Mouse (Mus musculus) cerebellum, adult 8-10 months (tissue): ENCODE data around the gene Nos1.
"Not testable (repeated sequence)": the region's sequence is repeated elsewhere in the genome, so short reads cannot be mapped to it uniquely, and the experiment has no call there.

Experiments
- DNase-seq: peaks from one replicate; pipeline ENCODE4 v3.0.0; 2022

Nos1 gene

DNA sequence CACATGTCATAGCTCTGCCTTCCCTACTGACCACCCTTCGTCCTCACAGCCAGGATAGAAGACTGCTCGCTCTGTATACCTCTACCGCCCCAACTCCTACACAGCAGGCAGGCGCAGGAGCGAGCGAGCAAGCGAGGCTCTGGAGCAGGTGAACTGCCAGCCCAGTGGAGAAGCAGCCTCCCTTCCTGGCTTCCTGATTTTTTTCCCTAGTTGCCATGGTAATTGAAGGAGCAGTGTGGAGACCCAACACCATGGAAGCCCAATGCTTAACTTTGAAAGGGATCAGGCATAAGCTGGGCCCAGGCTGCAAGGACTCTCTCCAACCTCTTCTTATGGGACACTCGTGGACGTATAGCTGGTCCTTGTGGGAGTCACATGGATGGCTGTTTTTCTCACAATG is 59.4 kb downstream of the Nos1 start:
- DNase-seq: no peak

GRCm38 (mm10) chr5:117840988-117841387 is 60.2 kb downstream of the Nos1 start:
- no peak for DNase-seq

DNA sequence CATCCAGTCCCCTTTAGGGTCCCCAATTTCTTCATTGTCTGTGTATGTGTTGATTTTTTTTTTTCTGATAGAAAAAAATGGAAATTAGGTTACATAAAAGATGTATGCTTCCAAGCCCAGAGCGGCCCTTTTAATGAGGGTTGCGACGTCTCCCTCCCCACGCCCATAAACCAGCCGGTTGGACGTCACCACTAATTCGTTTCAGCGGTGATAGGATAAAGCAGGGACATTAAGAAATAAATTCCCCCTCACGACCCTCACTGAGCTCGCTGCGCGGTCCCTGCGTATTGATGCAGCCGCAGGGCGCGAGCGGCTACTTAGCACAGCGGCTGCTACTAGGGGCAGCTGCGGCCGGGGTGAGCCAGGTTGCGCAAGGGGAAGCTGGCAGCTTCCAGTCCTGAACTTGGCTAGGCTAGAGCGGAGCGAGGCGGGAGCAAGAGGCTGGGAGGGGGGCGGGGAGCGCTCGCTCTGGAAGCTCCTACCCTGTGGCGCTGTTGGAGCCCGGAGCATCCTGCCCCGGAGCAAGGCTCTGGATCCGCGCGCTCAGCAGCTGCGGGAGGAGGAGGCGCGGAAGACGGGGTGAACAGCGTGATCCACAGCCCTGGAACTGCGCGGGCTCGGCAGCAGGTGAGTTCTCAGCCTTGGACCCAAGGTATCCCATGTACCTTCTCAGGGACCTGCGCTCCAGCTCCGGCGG is 61.0 kb downstream of the Nos1 start:
- peak; percentile 69 for DNase-seq

DNA sequence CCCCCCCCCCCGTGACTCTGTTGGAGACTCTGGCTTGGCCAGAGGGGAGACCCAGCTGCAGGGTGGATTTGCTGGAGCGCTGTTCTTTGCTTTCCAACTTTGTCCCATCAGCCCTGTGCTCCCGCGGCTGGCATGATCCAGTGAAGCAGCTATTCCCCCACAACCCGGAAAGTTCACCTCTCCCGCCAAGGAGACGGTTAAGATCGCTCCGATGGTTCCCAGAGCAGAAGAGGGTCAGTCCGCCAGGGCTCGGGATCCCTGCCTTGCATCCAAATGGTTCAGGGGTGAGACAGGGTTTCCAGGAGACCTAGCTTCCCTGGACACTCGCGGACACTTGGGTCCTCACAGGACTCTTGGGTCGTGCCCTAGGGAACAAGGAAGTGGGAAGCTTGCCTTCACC is 61.9 kb downstream of the Nos1 start:
- DNase-seq: no peak

DNA sequence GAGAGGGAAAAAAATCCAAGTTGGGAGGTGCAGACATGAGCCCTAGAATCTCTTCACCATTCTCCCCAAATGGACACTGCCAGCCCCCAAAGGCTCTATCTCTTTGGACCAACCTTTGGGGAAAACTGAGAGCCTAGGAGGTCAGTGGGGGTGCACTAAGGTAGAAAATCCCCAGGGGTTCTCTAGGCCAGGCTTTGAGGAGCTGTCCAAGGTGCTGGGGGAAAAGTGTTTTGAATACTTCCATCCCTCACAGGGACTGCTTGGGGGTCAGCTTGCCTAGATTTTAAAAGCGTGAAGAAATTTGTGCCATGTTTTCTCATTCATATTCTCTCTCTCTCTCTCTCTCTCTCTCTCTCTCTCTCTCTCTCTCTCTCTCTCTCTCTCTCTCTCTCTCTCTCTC is 63.8 kb downstream of the Nos1 start:
- DNase-seq: no peak

DNA sequence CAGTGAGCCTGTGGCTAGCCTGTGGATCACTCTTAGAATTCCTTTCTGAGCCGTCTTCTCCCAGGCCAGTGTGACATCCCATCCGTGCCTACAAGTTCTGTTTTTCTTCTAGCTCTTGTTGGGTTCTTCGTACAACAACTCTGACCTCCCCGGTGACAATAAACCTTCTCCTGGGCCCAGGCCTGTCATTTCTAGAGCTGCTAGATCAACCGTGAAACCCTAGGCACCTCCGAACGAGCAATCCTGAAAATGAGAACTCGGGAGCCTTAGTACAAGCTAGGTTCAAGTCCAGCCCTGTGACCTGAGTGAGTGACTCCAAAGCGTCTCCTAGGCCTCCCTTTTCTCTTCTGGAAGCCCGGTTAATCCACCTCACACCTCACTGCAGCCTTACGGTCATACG is 69.6 kb downstream of the Nos1 start:
- DNase-seq: no peak

DNA sequence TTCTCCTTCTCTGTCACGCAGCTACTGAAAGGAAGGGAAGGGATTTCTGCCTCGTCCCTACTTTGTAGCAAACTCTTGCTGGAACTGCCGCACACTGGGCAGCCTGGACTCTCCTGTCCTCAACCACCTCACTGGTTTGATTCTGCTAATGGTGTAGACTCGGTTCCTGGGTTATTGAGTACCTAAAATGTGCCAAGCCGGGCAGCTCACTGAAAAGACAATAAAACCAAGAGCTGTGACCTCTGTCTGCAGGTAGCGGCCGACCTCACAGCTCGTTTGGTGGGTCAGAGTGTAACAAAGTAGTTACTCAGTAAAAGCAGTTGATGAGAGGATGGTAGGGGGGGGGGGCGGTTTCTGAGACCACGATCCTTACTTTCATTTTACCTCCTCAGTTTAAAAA is 72.9 kb downstream of the Nos1 start:
- no peak for DNase-seq

- DNase-seq: peak; percentile 74
Measured at GRCm38 (mm10) chr5:117864588-117865300, 83.9 kb downstream of the Nos1 start.

- DNase-seq: no peak
Measured at GRCm38 (mm10) chr5:117865876-117866275, 85.0 kb downstream of the Nos1 start.

DNA sequence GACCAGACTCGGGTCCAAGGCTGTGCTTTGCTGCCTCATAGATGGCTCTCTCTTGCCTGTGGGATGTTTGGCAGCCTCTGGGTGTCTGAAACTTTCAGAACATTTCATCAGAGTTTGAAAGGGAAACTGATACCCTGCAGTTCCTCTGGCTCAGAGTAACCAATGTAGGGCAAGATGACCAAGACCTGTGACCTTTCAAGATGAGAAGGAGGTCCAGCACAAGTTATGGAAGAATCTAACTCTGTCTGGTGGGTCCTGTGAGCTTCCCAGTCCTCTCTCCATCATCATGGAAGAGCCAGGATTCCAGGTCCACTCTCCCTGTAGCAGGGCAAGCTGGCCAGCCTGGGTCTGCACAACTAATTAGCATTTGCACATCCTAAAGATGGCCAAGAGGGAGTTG is 90.8 kb downstream of the Nos1 start:
- no peak for DNase-seq

- DNase-seq: peak; percentile 77
Measured at GRCm38 (mm10) chr5:117873807-117874206, 93.0 kb downstream of the Nos1 start.

GRCm38 (mm10) chr5:117874236-117874635 is 93.4 kb downstream of the Nos1 start:
- DNase-seq: no peak

DNA sequence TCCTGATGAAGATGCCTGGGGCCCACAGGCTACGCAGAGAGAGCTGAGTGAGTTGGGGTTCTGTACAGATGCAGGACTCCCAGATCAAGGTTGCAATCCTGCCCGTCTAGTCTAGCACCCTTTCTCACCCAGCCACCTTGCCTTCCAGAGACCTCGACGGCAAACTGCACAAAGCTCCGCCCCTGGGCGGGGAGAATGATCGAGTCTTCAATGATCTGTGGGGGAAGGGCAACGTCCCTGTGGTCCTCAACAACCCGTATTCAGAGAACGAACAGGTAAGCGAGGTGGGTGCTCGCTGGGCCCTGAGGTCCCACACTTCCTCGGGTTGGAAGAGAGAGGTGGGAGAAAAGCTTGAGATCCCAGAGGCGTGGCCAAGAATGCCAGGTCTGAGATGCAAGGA is 98.3 kb downstream of the Nos1 start:
- DNase-seq: no peak

- DNase-seq: peak; percentile 67
Measured at GRCm38 (mm10) chr5:117880916-117881555, 100.2 kb downstream of the Nos1 start.

GRCm38 (mm10) chr5:117882411-117882810 is 101.6 kb downstream of the Nos1 start:
- DNase-seq: not testable (repeated sequence)

- DNase-seq: no peak
Measured at GRCm38 (mm10) chr5:117884991-117885390, 104.2 kb downstream of the Nos1 start.

DNA sequence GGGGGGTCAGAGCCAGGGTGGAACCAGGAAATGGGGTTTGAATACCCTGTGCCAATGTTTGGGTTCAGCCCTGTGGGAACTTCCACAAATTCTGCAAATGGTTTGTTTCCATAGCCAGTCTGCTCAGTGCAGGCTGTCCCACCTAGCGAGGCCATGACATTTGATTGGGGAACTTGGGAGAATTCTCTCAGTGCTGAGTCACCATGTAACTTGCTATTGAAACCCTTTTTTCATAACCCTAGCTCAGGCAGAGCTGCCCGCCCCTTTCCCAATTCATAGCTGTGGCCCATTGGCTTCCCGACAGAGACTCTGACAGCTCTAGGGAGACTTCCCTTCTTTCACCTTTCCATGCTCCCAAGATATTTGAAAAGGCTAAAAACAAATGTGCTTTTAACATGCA is 107.3 kb downstream of the Nos1 start:
- no peak for DNase-seq

DNA sequence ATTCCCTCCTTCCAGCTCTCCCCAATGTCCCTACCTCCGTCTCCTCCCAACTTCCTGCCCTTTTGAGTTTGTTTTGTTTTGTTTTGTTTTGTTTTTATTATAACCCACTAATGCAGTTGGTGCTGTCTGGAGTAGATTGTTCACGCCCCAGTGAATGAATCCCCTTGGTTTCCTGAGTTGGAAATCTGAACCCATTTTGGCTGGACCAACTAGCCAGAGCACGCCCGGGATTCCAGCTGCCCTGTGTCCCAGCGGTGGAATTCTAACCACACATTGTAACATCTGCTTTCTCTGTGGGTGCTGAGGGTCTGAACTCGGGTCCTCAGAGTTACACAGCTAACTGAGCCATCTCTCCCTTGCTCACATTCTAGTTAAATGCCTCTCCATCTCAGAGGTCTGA is 108.1 kb downstream of the Nos1 start:
- no peak for DNase-seq

GRCm38 (mm10) chr5:117889571-117889970 is 108.7 kb downstream of the Nos1 start:
- DNase-seq: peak; percentile 95

- DNase-seq: no peak
Measured at GRCm38 (mm10) chr5:117890871-117891270, 110.0 kb downstream of the Nos1 start.

GRCm38 (mm10) chr5:117891545-117891944 is 110.7 kb downstream of the Nos1 start:
- no peak for DNase-seq

GRCm38 (mm10) chr5:117894050-117894449 is 113.2 kb downstream of the Nos1 start:
- DNase-seq: no peak

DNA sequence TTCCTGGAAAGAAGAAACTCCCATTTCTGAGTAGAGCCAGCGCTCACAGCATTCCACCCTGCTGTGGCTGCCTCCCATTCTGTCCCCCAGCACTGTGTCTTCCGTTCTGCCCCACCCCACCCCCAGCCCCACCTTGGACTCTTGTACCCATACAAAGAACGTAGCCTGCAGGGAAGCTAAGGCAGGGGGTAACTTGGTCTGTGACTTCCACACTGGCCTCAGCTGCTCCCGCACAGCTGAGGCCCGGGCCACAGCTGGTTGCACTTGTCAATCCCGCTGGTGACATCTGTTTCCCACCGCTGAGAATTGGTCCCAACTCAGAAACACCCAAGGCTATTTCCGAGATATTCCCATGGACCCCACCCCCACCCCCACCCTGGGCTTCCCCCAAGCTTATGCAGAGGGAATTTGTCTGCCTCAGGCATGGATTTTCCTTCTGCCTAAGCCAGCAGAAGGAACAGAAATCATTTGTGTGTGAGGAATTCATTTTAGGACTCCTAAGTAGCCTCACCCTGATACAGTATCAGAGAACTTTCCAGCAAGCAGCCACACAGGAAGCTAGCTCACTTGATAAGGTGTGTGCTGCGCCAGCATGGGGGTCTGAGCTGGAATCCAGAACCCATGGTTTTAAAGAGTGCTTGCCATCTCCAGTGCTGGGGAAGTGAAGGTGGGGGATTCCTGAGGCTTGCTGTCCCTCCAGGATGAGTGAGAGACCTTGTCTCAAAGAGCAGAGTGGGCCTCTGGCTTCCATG is 117.4 kb downstream of the Nos1 start:
- DNase-seq: no peak
